Mouse (Mus musculus) liver, embryonic 15.5 days (tissue): ENCODE results near the gene Skor1. TPM values are rescaled to one million over a fixed set of nuclear protein-coding genes. Genes with fewer than 3 reads are reported as not detected.

ENCODE experiments used
- ATAC-seq: fragments of 200-750 bp; cut with Nextera tagmentation; 2 replicates; pipeline ENCODE4 v1.8.0; 2017; ENCODE audit warnings: moderate number of reproducible peaks, mild to moderate bottlenecking, moderate library complexity; ENCODE audit not compliant: insufficient read depth
- H3K27ac ChIP-seq: fragments of 300-500 bp; sonication (generic); replicated peaks from 2 replicates; pipeline ENCODE4 v1.5.1; 2015; ENCODE audit warnings: mild to moderate bottlenecking, inconsistent platforms
- H3K27me3 ChIP-seq: fragments of 300-500 bp; sonication (generic); 2 replicates; pipeline ENCODE4 v1.6.1; 2015; ENCODE audit warnings: mild to moderate bottlenecking, inconsistent platforms
- H3K36me3 ChIP-seq: fragments of 300-500 bp; sonication (generic); replicated peaks from 2 replicates; pipeline ENCODE4 v1.6.1; 2015; ENCODE audit warnings: moderate library complexity, mild to moderate bottlenecking, inconsistent platforms
- H3K4me1 ChIP-seq: fragments of 300-500 bp; sonication (generic); replicated peaks from 2 replicates; pipeline ENCODE4 v1.6.1; 2015; ENCODE audit warnings: inconsistent platforms
- H3K4me2 ChIP-seq: fragments of 300-500 bp; sonication (generic); 2 replicates; pipeline ENCODE4 v1.6.1; 2015; ENCODE audit warnings: moderate library complexity, mild to moderate bottlenecking, inconsistent platforms
- H3K4me3 ChIP-seq: fragments of 300-500 bp; sonication (generic); replicated peaks from 2 replicates; pipeline ENCODE4 v1.5.1; 2015; ENCODE audit warnings: mild to moderate bottlenecking, inconsistent platforms
- H3K9ac ChIP-seq: fragments of 300-500 bp; sonication (generic); 2 replicates; pipeline ENCODE4 v1.6.1; 2015; ENCODE audit warnings: moderate library complexity, mild to moderate bottlenecking, inconsistent platforms
- H3K9me3 ChIP-seq: fragments of 300-500 bp; sonication (generic); replicated peaks from 2 replicates; pipeline ENCODE4 v1.6.1; 2016; ENCODE audit warnings: inconsistent platforms
- WGBS: fragments of 180-500 bp; shearing (Covaris S2); methylation state at CpG from one replicate; pipeline ENCODE4 v1.1.7; 2015; ENCODE audit warnings: mixed read lengths; ENCODE audit not compliant: insufficient replicate concordance; 5-methylcytosine and 5-hydroxymethylcytosine counted together
- polyA plus RNA-seq: library from polyadenylated mRNA; unstranded; fragments of >200 nt; fragmentation: Nextera tagmentation; extraction: Ambion mirVana; gene quantifications from 2 replicates; pipeline ENCODE4 v1.2.1, GENCODE M21; 2015

The Skor1 gene
- polyA plus RNA-seq, 1 experiment from 2014 or later: not detected

GRCm38 (mm10) chr9:63181337-63182178, 32.8 kb upstream of the Skor1 start:
- H3K4me2 ChIP-seq: no peak overlapping the region
- ATAC-seq: no peak
- 69% methylated on average over 11 of the region's 11 CpGs for WGBS
- H3K27ac ChIP-seq: no peak overlapping the region
- no peaks in the 10 kb centered on the region for H3K36me3 ChIP-seq
- no peak overlapping the region for H3K9ac ChIP-seq
- peaks cover 4% of the 10 kb centered on the region; the same call in 1 of the 2 replicates for H3K4me1 ChIP-seq
- H3K4me3 ChIP-seq: no peak overlapping the region
- H3K27me3 ChIP-seq: no peaks in the 10 kb centered on the region
- H3K9me3 ChIP-seq: no peaks in the 10 kb centered on the region

DNA sequence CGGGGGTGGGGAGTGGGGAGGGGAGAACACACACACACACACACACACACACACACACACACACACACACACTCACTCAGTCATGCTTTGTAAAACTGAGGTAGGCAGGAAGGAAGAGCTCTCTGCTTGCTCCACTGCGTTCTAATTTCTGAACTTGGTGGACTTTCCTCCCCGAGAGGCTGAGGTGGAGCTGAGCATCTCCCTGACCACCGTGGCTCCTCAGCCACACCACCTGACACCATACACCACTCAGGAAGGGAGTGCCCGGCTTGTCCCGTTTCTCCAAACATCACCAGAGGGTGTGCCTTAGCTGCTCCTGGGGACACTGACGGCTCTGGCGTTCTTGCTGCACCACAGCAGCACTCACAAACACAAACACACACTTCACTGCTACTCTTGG, 29.5 kb upstream of the Skor1 start:
- no peak for ATAC-seq
- WGBS: 68% methylated on average over 8 of the region's 8 CpGs
- H3K36me3 ChIP-seq: no peaks in the 10 kb centered on the region
- no peaks in the 10 kb centered on the region for H3K9me3 ChIP-seq
- H3K27ac ChIP-seq: no peak overlapping the region
- no peak overlapping the region for H3K4me2 ChIP-seq
- H3K4me1 ChIP-seq: no peaks in the 10 kb centered on the region
- no peaks in the 10 kb centered on the region for H3K27me3 ChIP-seq
- H3K9ac ChIP-seq: no peak overlapping the region
- H3K4me3 ChIP-seq: no peak overlapping the region

DNA sequence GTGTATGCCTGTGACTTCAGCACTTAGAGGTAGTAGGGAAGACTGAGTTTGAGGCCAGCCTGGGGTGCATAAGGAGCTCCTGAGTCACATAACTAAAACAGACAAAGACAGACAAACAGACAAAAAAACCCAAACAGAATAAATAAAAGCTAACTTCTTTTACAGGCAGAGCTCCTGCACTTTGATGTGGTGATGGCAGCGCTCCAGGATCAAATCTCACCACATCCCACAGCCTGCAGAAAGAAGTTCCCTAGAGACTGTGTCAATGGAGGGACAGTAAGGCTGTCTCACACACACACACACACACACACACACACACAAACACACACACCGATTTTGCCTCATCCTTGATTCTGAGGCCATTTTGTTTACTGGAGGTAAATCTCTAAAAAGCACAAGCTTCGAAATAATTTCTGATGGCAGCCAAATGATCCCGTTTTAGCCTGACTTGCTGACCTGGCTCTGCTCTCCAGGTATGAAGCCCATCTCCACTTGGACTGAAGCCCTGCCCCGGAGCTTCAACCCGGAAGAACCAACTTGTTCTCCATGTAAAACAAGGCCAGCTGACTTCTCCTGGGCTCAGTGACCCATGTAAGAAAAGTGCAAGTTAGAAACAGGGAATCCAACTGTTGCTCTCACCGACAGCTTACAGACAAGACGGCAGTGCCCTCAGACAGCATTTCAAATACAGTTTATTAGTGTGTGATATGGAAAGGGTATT, 25.4 kb upstream of the Skor1 start:
- 75% methylated on average over 8 of the region's 8 CpGs for WGBS
- H3K9ac ChIP-seq: no peak overlapping the region
- ATAC-seq: no peak
- H3K27me3 ChIP-seq: no peaks in the 10 kb centered on the region
- H3K4me1 ChIP-seq: no peaks in the 10 kb centered on the region
- no peaks in the 10 kb centered on the region for H3K36me3 ChIP-seq
- no peak overlapping the region for H3K27ac ChIP-seq
- no peak overlapping the region for H3K4me3 ChIP-seq
- no peaks in the 10 kb centered on the region for H3K9me3 ChIP-seq
- no peak overlapping the region for H3K4me2 ChIP-seq

GRCm38 (mm10) chr9:63171951-63172350, 23.2 kb upstream of the Skor1 start:
- no peaks in the 10 kb centered on the region for H3K36me3 ChIP-seq
- no peaks in the 10 kb centered on the region for H3K27me3 ChIP-seq
- H3K9ac ChIP-seq: no peak overlapping the region
- H3K9me3 ChIP-seq: no peaks in the 10 kb centered on the region
- H3K4me3 ChIP-seq: no peak overlapping the region
- no peak overlapping the region for H3K27ac ChIP-seq
- H3K4me1 ChIP-seq: no peaks in the 10 kb centered on the region
- ATAC-seq: no peak
- H3K4me2 ChIP-seq: no peak overlapping the region
- WGBS: 34% methylated on average over 2 of the region's 2 CpGs

DNA sequence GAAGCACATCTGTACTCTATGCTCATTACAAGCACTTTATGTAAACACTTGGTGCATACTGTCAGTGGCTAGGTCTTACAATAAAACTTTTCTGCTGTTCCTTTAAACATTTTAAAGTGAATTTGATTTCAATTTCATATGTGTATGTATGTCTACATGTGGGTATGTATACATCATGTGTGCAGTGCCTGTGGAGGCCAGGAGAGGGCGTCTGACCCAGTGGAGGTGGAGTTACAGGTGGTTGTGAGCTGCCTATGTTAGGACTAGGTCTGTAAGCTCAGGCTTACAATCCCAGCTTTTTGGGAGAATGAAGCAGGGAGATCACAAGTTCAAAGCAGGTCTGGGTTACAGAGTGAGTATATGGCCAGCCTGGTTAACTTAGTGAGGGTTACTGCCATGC, 20.4 kb upstream of the Skor1 start:
- no peak for ATAC-seq
- no peaks in the 10 kb centered on the region for H3K9me3 ChIP-seq
- 63% methylated on average over 1 of the region's 1 CpGs for WGBS

DNA sequence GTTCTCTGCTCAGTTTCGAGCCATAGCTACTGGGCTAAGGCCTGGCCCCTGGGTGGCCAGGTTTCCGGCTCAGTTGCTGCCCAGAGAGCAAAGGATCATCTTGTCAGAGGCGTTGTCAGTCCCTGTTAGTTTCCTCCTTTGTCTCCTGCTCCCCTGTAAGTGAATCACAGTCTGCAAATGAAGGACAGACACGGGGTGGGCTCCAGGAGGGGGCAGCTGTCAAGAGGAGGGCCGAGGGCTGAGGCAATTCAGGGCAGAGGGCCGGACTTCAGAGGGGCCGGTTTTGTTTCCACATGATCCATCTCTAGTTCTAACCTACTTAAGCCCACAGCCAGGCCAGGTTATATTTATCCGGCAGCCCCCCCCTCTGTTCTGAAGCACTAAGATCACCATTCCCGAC, 16.3 kb upstream of the Skor1 start:
- Histone ChIP-seq H3K4me2 (no peak overlapping the region), H3K9me3 (no peaks in the 10 kb centered on the region), H3K4me3 (no peak overlapping the region), H3K27ac (no peak overlapping the region), H3K27me3 (no peaks in the 10 kb centered on the region), H3K9ac (no peak overlapping the region), H3K4me1 (no peaks in the 10 kb centered on the region), H3K36me3 (no peaks in the 10 kb centered on the region)
- WGBS: 58% methylated on average over 9 of the region's 9 CpGs
- no peak for ATAC-seq

More for the DNA sequence above, 20.4 kb upstream of the Skor1 start:
- no peak overlapping the region for H3K9ac ChIP-seq
- H3K27me3 ChIP-seq: no peaks in the 10 kb centered on the region
- H3K4me2 ChIP-seq: no peak overlapping the region
- no peak overlapping the region for H3K27ac ChIP-seq
- no peaks in the 10 kb centered on the region for H3K36me3 ChIP-seq
- no peaks in the 10 kb centered on the region for H3K4me1 ChIP-seq
- no peak overlapping the region for H3K4me3 ChIP-seq

- Histone ChIP-seq H3K27me3 (no peaks in the 10 kb centered on the region), H3K4me1 (no peaks in the 10 kb centered on the region), H3K4me3 (no peak overlapping the region), H3K4me2 (no peak overlapping the region), H3K9me3 (no peaks in the 10 kb centered on the region), H3K9ac (no peak overlapping the region), H3K27ac (no peak overlapping the region), H3K36me3 (no peaks in the 10 kb centered on the region)
- ATAC-seq: no peak
- 61% methylated on average over 8 of the region's 8 CpGs for WGBS
Measured at GRCm38 (mm10) chr9:63163756-63164155, 15.0 kb upstream of the Skor1 start.

DNA sequence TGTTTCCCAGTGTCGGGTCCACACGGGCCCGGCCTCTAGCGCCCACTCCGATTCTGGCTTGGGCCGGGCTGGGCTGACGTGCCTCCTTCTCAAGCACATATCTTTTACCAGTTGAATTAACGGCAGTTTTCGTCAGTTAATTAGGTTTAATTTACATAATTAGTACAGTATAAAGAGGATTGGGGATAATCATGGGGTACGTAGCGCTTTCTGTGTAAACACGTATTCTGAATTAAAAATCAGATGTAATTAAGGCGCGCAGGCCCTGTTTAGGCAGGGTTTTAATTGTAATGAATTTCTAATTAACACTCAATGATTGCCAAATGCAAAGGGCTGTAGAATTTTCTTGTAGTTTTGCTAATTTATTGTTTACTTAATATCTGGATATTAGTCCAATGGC, 3.2 kb upstream of the Skor1 start:
- Histone ChIP-seq H3K4me3 (no peak overlapping the region), H3K36me3 (no peaks in the 10 kb centered on the region), H3K4me1 (peaks cover 11% of the 10 kb centered on the region), H3K4me2 (no peak overlapping the region), H3K27ac (no peak overlapping the region), H3K9ac (no peak overlapping the region), H3K27me3 (peaks cover 84% of the 10 kb centered on the region), H3K9me3 (no peaks in the 10 kb centered on the region)
- ATAC-seq: no peak
- 29% methylated on average over 14 of the region's 14 CpGs for WGBS

DNA sequence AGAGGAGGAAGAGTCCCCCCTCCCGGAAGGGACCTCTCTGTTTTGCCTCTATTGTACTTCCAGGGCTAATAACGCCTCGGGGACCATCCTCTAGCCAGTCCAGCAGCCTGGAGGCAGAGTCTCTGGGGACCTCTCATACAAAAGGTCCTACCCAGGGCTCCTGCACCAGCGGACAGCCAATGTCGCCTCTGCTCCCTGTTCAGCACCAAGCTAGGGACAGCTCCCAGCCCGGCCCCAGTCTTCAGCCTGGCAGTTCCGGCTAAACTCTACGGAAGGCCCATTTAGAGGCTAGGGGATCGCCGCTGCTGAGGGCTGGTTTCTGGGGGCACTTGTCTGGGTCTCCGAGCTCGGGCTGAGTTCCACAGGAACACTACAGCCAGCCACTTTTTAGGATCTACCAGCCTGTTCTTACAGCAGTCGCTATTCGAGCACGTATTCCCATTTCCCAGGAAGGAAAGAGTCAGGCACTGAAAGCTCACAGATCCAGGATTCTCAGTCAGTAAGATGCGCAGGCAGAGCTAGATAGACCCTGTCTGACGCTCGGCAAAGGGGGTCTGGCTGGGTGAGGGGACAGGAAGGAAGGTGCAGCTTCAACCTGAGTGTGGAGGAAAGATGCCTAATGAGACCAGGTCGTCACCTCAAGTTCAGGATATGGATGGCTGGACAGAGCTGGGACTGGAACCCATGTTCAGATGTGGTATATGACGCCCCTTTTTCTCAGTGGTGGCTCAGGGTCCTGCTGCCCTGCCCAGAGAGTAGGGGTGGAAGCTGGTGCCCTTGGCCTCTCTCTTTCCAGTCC, 2.5 kb upstream of the Skor1 start:
- peaks cover 86% of the 10 kb centered on the region for H3K27me3 ChIP-seq
- no peak overlapping the region for H3K9ac ChIP-seq
- no peaks in the 10 kb centered on the region for H3K36me3 ChIP-seq
- ATAC-seq: no peak
- no peak overlapping the region for H3K4me2 ChIP-seq
- no peak overlapping the region for H3K4me3 ChIP-seq
- 2% methylated on average over 20 of the region's 20 CpGs for WGBS
- no peak overlapping the region for H3K27ac ChIP-seq
- peaks cover 16% of the 10 kb centered on the region for H3K4me1 ChIP-seq
- no peaks in the 10 kb centered on the region for H3K9me3 ChIP-seq

DNA sequence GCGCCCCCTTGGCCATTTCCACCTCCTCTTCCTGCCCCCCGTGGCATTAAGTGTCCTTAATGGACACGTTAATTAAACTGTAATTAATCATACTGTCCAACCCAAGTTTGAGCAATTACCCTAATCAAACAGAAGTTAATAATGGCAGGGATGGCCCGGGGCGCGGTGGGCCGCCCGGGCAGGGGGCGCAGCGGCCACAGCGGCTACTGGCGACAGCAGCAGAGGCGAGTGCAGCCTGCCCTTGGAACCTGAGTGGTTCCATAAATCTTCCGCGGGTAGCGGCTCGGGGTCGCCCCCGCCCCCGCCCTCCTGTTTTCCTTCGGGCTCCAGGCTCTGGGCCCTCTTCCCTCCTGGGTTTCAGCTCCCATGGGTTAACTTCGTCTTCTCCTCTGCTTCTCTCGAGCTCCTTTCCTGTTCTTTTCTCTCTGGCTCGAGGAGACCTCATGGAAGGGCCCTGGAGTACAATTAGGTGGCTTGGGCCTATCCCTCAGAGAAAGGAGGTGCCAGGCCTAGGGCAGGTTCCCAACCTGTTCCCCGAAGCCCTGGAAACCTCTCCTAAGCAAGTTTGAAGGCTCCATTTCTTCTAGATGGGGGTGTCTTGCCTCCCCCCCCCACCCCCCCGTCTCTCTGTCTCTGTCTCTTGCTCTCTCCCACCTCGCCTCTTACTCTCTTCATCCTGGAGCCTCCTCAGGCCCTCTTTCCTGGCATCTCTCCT, 1.5 kb upstream of the Skor1 start:
- H3K9me3 ChIP-seq: no peaks in the 10 kb centered on the region
- H3K9ac ChIP-seq: no peak overlapping the region
- H3K4me3 ChIP-seq: no peak overlapping the region
- H3K4me1 ChIP-seq: peaks cover 26% of the 10 kb centered on the region
- no peak overlapping the region for H3K27ac ChIP-seq
- no peak overlapping the region for H3K4me2 ChIP-seq
- 2% methylated on average over 27 of the region's 27 CpGs for WGBS
- H3K36me3 ChIP-seq: no peaks in the 10 kb centered on the region
- ATAC-seq: no peak
- peaks cover 94% of the 10 kb centered on the region for H3K27me3 ChIP-seq
